Mouse (Mus musculus): ENCODE measurements around the gene Ifi47. TPM values are rescaled to one million over a fixed set of nuclear protein-coding genes. Genes with fewer than 3 reads are reported as not detected.

Ifi47 gene
- polyA plus RNA-seq, 1 experiment from 2014 or later: 7.6 TPM

DNA sequence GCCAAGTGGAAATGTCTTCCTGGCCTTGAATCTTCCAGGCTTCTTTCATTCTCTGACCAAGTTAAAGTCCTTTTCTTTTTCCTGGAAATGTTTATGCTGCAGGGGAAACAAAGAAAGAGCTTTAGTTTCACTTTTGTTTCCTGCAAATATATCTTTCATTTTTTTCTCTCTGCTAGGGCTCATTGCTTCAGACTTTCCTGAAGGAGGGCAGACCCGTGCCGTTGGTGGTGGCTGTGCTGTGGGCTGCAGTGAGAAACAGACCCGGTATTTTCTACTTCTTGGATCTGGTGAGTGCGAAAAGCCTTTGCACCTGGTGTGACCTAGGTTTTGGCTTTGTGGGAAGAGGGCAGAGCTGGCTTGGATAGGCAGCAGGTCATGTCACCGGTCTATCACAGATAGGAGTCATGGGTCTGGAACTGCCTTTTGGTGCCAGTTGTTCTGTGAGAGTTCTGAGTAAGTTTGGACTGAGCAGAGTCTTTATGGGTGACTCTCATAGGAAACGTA, 10.5 kb downstream of the Ifi47 start:
- Histone ChIP-seq H3K4me3 (ENCODE audit: low read length) (peak overlapping the region; percentile 25), H3K36me3 (ENCODE audit: control insufficient read depth, insufficient read depth) (no peaks in the 10 kb centered on the region), H3K9me3 (replicated peaks; ENCODE audit: control insufficient read depth, low read length) (no peaks in the 10 kb centered on the region), H3K9ac (ENCODE audit: low read length) (no peak overlapping the region), H3K27ac (ENCODE audit: low read length) (peak overlapping the region; percentile 48; the same call in 1 of the 2 replicates), H3K4me1 (ENCODE audit: control insufficient read depth, insufficient read depth, low read length) (peaks cover 2% of the 10 kb centered on the region; the same call in 1 of the 2 replicates), H3K4me2 (ENCODE audit: low read depth, low read length) (peak overlapping the region; percentile 28; the same call in 1 of the 2 replicates), H3K27me3 (ENCODE audit: control insufficient read depth, insufficient read depth, low read length) (no peaks in the 10 kb centered on the region)
- no peak; the same call in 1 of the 2 replicates for ATAC-seq (replicated peaks; ENCODE audit: extremely low read depth, insufficient read depth, low FRiP score)
- 67% methylated on average over 6 of the region's 6 CpGs for WGBS

DNA sequence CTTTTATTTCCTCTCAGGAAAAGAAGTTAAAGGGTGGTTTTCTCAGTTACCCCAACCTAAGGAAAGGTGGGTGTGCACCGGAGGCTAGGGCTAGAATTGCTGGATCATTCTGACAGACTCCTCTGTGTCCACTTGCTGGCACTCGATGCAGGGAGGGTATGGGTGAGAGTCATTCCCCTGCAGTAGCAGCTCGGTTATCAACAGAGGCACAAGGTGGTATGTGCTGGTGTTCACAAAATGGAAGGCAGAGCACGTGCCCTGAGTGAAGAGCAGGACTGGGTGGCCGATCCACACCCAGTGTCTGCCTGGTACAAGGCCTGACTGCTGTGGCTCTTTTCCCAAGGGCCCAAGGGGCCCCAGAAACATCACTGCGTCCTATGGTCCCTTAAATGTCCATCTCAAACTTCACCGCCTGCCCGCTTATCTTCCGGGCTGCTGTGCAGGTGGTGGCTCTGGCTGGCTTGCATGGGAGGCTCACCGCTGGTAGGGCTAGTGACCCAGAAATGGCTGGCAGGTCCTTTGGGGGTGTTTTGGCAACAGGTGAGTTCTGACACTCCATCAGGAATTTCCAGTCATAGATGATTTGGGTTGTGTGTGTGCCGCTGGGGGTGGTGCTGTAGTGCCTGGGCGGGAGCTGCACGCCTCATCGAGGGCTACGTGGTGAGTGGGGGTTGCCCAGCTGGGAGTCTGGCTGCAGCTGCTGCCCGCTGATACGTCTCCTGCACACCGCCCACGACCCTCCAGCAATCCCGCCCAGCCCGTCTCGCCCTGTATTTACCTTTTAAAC, 11.6 kb downstream of the Ifi47 start:
- H3K36me3 ChIP-seq (ENCODE audit: control insufficient read depth, insufficient read depth): no peaks in the 10 kb centered on the region
- H3K27me3 ChIP-seq (ENCODE audit: control insufficient read depth, insufficient read depth, low read length): no peaks in the 10 kb centered on the region
- ATAC-seq (replicated peaks; ENCODE audit: extremely low read depth, insufficient read depth, low FRiP score): peak; percentile 67
- peaks cover 2% of the 10 kb centered on the region; the same call in 1 of the 2 replicates for H3K4me1 ChIP-seq (ENCODE audit: control insufficient read depth, insufficient read depth, low read length)
- WGBS: 31% methylated on average over 22 of the region's 22 CpGs
- H3K4me2 ChIP-seq (ENCODE audit: low read depth, low read length): peak overlapping the region; percentile 55
- H3K4me3 ChIP-seq (ENCODE audit: low read length): peak overlapping the region; percentile 37
- no peak overlapping the region for H3K27ac ChIP-seq (ENCODE audit: low read length)
- H3K9ac ChIP-seq (ENCODE audit: low read length): peak overlapping the region; percentile 5; the same call in 1 of the 2 replicates
- H3K9me3 ChIP-seq (replicated peaks; ENCODE audit: control insufficient read depth, low read length): no peaks in the 10 kb centered on the region

- H3K4me2 ChIP-seq (ENCODE audit: low read depth, low read length): no peak overlapping the region
- no peaks in the 10 kb centered on the region for H3K9me3 ChIP-seq (replicated peaks; ENCODE audit: control insufficient read depth, low read length)
- no peaks in the 10 kb centered on the region for H3K36me3 ChIP-seq (ENCODE audit: control insufficient read depth, insufficient read depth)
- H3K27ac ChIP-seq (ENCODE audit: low read length): no peak overlapping the region
- H3K4me1 ChIP-seq (ENCODE audit: control insufficient read depth, insufficient read depth, low read length): peaks cover 2% of the 10 kb centered on the region; the same call in 1 of the 2 replicates
- 85% methylated on average over 5 of the region's 5 CpGs for WGBS
- H3K9ac ChIP-seq (ENCODE audit: low read length): no peak overlapping the region
- no peak overlapping the region for H3K4me3 ChIP-seq (ENCODE audit: low read length)
- no peaks in the 10 kb centered on the region for H3K27me3 ChIP-seq (ENCODE audit: control insufficient read depth, insufficient read depth, low read length)
- no peak for ATAC-seq (replicated peaks; ENCODE audit: extremely low read depth, insufficient read depth, low FRiP score)
Measured at GRCm38 (mm10) chr11:49088990-49089652, 12.7 kb downstream of the Ifi47 start.

DNA sequence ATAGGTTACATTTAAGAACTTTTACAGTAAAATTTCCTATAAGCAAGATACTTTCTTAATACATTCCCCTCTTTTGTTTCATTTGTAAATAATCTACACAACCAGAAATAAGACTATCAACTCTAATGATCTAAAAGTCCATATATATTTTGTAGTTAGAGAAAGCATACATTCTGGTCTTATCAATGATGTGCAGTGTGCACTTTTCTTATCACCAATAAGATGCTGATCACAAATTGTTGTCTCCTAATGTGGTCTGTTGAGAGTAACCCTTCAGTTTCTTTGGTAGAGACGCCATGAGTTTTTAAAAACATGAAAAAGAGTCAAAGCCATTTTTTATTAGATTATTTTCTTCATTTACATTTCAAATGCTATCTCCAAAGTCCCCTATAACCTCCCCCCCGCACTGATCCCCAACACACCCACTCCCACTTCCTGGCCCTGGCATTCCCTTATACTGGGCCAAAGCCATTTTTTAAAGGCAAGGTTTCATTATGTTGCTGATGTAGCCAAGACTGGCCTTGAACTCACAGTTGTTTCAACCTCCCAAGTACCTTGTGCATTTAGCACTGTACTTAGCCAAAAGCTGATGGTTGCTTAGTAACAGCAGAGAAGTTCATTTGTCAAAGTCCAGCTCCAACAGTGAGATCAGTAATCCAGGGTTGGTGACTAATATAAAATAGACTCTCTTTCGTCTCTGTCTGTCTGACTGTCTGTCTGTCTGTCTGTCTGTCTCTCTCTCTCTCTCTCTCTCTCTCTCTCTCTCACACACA, 13.5 kb downstream of the Ifi47 start:
- Histone ChIP-seq H3K27ac (ENCODE audit: low read length) (no peak overlapping the region), H3K4me2 (ENCODE audit: low read depth, low read length) (no peak overlapping the region), H3K27me3 (ENCODE audit: control insufficient read depth, insufficient read depth, low read length) (no peaks in the 10 kb centered on the region), H3K9me3 (replicated peaks; ENCODE audit: control insufficient read depth, low read length) (no peaks in the 10 kb centered on the region), H3K4me3 (ENCODE audit: low read length) (no peak overlapping the region), H3K4me1 (ENCODE audit: control insufficient read depth, insufficient read depth, low read length) (peaks cover 2% of the 10 kb centered on the region; the same call in 1 of the 2 replicates), H3K36me3 (ENCODE audit: control insufficient read depth, insufficient read depth) (no peaks in the 10 kb centered on the region), H3K9ac (ENCODE audit: low read length) (no peak overlapping the region)
- WGBS: 73% methylated on average over 3 of the region's 3 CpGs
- ATAC-seq (replicated peaks; ENCODE audit: extremely low read depth, insufficient read depth, low FRiP score): no peak

DNA sequence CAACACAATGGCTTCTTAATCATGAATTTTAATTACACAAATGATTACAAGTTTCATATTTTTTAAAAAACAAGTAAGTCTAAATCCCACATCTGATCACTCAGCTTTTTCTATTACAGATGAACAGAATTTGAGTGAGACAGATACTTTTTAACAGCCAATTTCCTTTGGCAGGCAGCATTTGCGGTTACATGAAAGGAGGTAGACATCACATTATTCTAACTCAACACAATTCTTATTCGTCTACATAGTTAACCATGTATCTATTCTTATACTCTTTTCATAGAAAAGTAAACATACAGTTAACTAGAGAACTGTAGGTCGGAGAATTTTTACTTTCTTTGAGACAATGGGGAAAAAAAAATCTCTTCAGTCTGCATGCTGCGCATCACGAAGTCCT, 14.2 kb downstream of the Ifi47 start:
- Histone ChIP-seq H3K4me2 (ENCODE audit: low read depth, low read length) (no peak overlapping the region), H3K27me3 (ENCODE audit: control insufficient read depth, insufficient read depth, low read length) (no peaks in the 10 kb centered on the region), H3K4me3 (ENCODE audit: low read length) (no peak overlapping the region), H3K36me3 (ENCODE audit: control insufficient read depth, insufficient read depth) (no peaks in the 10 kb centered on the region), H3K9ac (ENCODE audit: low read length) (no peak overlapping the region), H3K4me1 (ENCODE audit: control insufficient read depth, insufficient read depth, low read length) (peaks cover 2% of the 10 kb centered on the region; the same call in 1 of the 2 replicates), H3K27ac (ENCODE audit: low read length) (no peak overlapping the region), H3K9me3 (replicated peaks; ENCODE audit: control insufficient read depth, low read length) (no peaks in the 10 kb centered on the region)
- 79% methylated on average over 5 of the region's 5 CpGs for WGBS
- ATAC-seq (replicated peaks; ENCODE audit: extremely low read depth, insufficient read depth, low FRiP score): no peak

GRCm38 (mm10) chr11:49091171-49091570, 14.8 kb downstream of the Ifi47 start:
- no peaks in the 10 kb centered on the region for H3K9me3 ChIP-seq (replicated peaks; ENCODE audit: control insufficient read depth, low read length)
- H3K27me3 ChIP-seq (ENCODE audit: control insufficient read depth, insufficient read depth, low read length): no peaks in the 10 kb centered on the region
- H3K4me1 ChIP-seq (ENCODE audit: control insufficient read depth, insufficient read depth, low read length): peaks cover 2% of the 10 kb centered on the region; the same call in 1 of the 2 replicates
- H3K36me3 ChIP-seq (ENCODE audit: control insufficient read depth, insufficient read depth): no peaks in the 10 kb centered on the region
- H3K4me3 ChIP-seq (ENCODE audit: low read length): no peak overlapping the region
- 65% methylated on average over 4 of the region's 4 CpGs for WGBS
- no peak for ATAC-seq (replicated peaks; ENCODE audit: extremely low read depth, insufficient read depth, low FRiP score)
- no peak overlapping the region for H3K9ac ChIP-seq (ENCODE audit: low read length)
- H3K4me2 ChIP-seq (ENCODE audit: low read depth, low read length): no peak overlapping the region
- no peak overlapping the region for H3K27ac ChIP-seq (ENCODE audit: low read length)

DNA sequence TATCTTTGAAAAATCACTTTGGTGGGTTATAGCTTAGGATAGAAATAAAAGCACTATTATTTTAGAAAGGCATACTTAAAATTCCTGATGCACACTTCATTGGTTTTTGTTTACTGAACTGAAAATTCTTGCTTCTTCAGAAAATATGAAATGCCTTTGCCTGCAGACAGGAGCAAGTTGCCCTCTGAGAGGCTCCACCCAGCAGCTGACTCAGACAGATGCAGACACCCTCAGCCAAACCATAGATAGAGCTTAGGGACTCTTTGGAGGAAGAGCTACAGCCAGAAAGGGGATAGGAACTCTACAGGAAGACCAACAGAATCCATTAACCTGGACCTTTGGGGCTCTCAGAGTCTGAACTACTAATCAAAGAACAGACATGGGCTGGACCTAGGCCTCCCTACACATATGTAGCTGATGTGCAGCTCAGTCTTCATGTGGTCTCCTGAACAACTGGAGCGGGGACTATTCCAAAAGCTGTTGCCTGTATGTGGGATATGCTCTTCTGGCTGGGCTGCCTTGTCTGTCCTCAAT, 15.7 kb downstream of the Ifi47 start:
- WGBS: 93% methylated on average over 1 of the region's 1 CpGs
- peaks cover 2% of the 10 kb centered on the region; the same call in 1 of the 2 replicates for H3K4me1 ChIP-seq (ENCODE audit: control insufficient read depth, insufficient read depth, low read length)
- H3K36me3 ChIP-seq (ENCODE audit: control insufficient read depth, insufficient read depth): no peaks in the 10 kb centered on the region
- no peak overlapping the region for H3K27ac ChIP-seq (ENCODE audit: low read length)
- no peaks in the 10 kb centered on the region for H3K9me3 ChIP-seq (replicated peaks; ENCODE audit: control insufficient read depth, low read length)
- H3K9ac ChIP-seq (ENCODE audit: low read length): no peak overlapping the region
- no peaks in the 10 kb centered on the region for H3K27me3 ChIP-seq (ENCODE audit: control insufficient read depth, insufficient read depth, low read length)
- H3K4me2 ChIP-seq (ENCODE audit: low read depth, low read length): no peak overlapping the region
- H3K4me3 ChIP-seq (ENCODE audit: low read length): no peak overlapping the region
- no peak for ATAC-seq (replicated peaks; ENCODE audit: extremely low read depth, insufficient read depth, low FRiP score)

DNA sequence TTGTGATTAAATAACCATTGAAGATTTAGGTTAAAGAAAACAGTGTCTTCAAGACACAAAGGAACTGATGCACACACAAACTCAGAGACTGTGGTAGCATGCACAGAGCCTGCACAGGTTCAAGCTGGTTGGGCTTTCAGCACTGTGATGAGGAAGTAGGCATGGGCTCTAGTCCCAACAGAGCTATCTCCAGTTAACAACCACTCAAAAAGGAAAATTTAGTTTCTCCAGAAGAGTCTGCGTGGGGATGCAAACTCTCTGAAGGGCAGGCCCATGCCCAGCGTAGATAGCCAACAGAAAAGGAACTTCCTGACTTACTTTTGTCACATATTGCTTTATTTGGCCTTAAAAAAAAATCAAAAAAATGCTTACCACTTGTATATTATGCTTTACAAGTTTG, 16.4 kb downstream of the Ifi47 start:
- ATAC-seq (replicated peaks; ENCODE audit: extremely low read depth, insufficient read depth, low FRiP score): no peak; the same call in 1 of the 2 replicates

More for the DNA sequence above, 16.4 kb downstream of the Ifi47 start:
- H3K4me1 ChIP-seq (ENCODE audit: control insufficient read depth, insufficient read depth, low read length): peaks cover 2% of the 10 kb centered on the region; the same call in 1 of the 2 replicates
- H3K4me2 ChIP-seq (ENCODE audit: low read depth, low read length): no peak overlapping the region
- H3K27me3 ChIP-seq (ENCODE audit: control insufficient read depth, insufficient read depth, low read length): no peaks in the 10 kb centered on the region
- no peak overlapping the region for H3K27ac ChIP-seq (ENCODE audit: low read length)
- H3K9me3 ChIP-seq (replicated peaks; ENCODE audit: control insufficient read depth, low read length): no peaks in the 10 kb centered on the region
- WGBS: 62% methylated on average over 2 of the region's 2 CpGs
- H3K9ac ChIP-seq (ENCODE audit: low read length): no peak overlapping the region
- no peak overlapping the region for H3K4me3 ChIP-seq (ENCODE audit: low read length)
- no peaks in the 10 kb centered on the region for H3K36me3 ChIP-seq (ENCODE audit: control insufficient read depth, insufficient read depth)

Data from heart, embryonic 16.5 days (tissue).